Mouse (Mus musculus) hindbrain, embryonic 12.5 days (tissue): Measurements from ENCODE around the gene Olfr521. TPM values are rescaled to one million over a fixed set of nuclear protein-coding genes. Genes with fewer than 3 reads are reported as not detected.
"Not testable (repeated sequence)": the region's sequence is repeated elsewhere in the genome, so short reads cannot be mapped to it uniquely, and the experiment has no call there.

ENCODE experiments used
- ATAC-seq: fragments of 200-750 bp; cut with Nextera tagmentation; 2 replicates; pipeline ENCODE4 v1.8.0; 2017; ENCODE audit warnings: moderate TSS enrichment; ENCODE audit not compliant: low FRiP score
- H3K27ac ChIP-seq: fragments of 300-500 bp; sonication (generic); 2 replicates; pipeline ENCODE4 v1.5.1; 2016; ENCODE audit warnings: mild to moderate bottlenecking
- H3K27me3 ChIP-seq: fragments of 300-500 bp; sonication (generic); 2 replicates; pipeline ENCODE4 v1.6.1; 2016; ENCODE audit warnings: mild to moderate bottlenecking
- H3K36me3 ChIP-seq: fragments of 300-500 bp; sonication (generic); 2 replicates; pipeline ENCODE4 v1.6.1; 2016; ENCODE audit warnings: mild to moderate bottlenecking
- H3K4me1 ChIP-seq: fragments of 300-500 bp; sonication (generic); 2 replicates; pipeline ENCODE4 v1.6.1; 2016
- H3K4me2 ChIP-seq: fragments of 300-500 bp; sonication (generic); replicated peaks from 2 replicates; pipeline ENCODE4 v1.6.1; 2016; ENCODE audit warnings: mild to moderate bottlenecking
- H3K4me3 ChIP-seq: fragments of 300-500 bp; sonication (generic); 2 replicates; pipeline ENCODE4 v1.5.1; 2016; ENCODE audit warnings: mild to moderate bottlenecking
- H3K9ac ChIP-seq: fragments of 300-500 bp; sonication (generic); 2 replicates; pipeline ENCODE4 v1.6.1; 2016; ENCODE audit warnings: mild to moderate bottlenecking, moderate library complexity
- H3K9me3 ChIP-seq: fragments of 300-500 bp; sonication (generic); replicated peaks from 2 replicates; pipeline ENCODE4 v1.6.1; 2016; ENCODE audit warnings: mild to moderate bottlenecking
- WGBS: fragments of 180-500 bp; shearing (Covaris S2); methylation state at CpG from one replicate; pipeline ENCODE4 v1.1.7; 2016; 5-methylcytosine and 5-hydroxymethylcytosine counted together
- polyA plus RNA-seq: library from polyadenylated mRNA; unstranded; fragments of >200 nt; fragmentation: Nextera tagmentation; extraction: Ambion mirVana; gene quantifications from 2 replicates; pipeline ENCODE4 v1.2.1, GENCODE M21; 2016

The Olfr521 gene
- polyA plus RNA-seq, 1 experiment from 2014 or later, result not detected

GRCm38 (mm10) chr7:99790816-99791215 is 27.5 kb downstream of the Olfr521 start:
- Histone ChIP-seq H3K9ac (no peak overlapping the region), H3K4me3 (no peak overlapping the region), H3K27me3 (no peaks in the 10 kb centered on the region; the same call in 1 of the 2 replicates), H3K27ac (peak overlapping the region; percentile 70), H3K4me2 (no peak overlapping the region), H3K4me1 (peaks cover 32% of the 10 kb centered on the region), H3K36me3 (no peaks in the 10 kb centered on the region), H3K9me3 (no peaks in the 10 kb centered on the region)
- ATAC-seq, result peak; percentile 57
- WGBS, result 55% methylated on average over 10 of the region's 10 CpGs

- 52% methylated on average over 2 of the region's 2 CpGs for WGBS
- Histone ChIP-seq H3K27ac (no peak overlapping the region), H3K36me3 (no peaks in the 10 kb centered on the region), H3K9me3 (no peaks in the 10 kb centered on the region), H3K27me3 (no peaks in the 10 kb centered on the region; the same call in 1 of the 2 replicates), H3K9ac (no peak overlapping the region), H3K4me1 (peaks cover 23% of the 10 kb centered on the region), H3K4me2 (no peak overlapping the region), H3K4me3 (no peak overlapping the region)
- ATAC-seq, result no peak
Observed at GRCm38 (mm10) chr7:99794096-99794495, 30.8 kb downstream of the Olfr521 start.

- Histone ChIP-seq H3K4me3 (peak overlapping the region; percentile 12; the same call in 1 of the 2 replicates), H3K4me1 (peaks cover 23% of the 10 kb centered on the region), H3K9ac (no peak overlapping the region), H3K9me3 (no peaks in the 10 kb centered on the region), H3K27me3 (no peaks in the 10 kb centered on the region; the same call in 1 of the 2 replicates), H3K27ac (peak overlapping the region; percentile 66), H3K4me2 (peak overlapping the region; percentile 45), H3K36me3 (no peaks in the 10 kb centered on the region)
- 12% methylated on average over 17 of the region's 17 CpGs for WGBS
- ATAC-seq, result peak; percentile 78
Observed at GRCm38 (mm10) chr7:99795192-99795981, 32.1 kb downstream of the Olfr521 start.

GRCm38 (mm10) chr7:99796471-99796870 is 33.2 kb downstream of the Olfr521 start:
- Histone ChIP-seq H3K27ac (peak overlapping the region; percentile 66), H3K9me3 (no peaks in the 10 kb centered on the region), H3K4me3 (no peak overlapping the region), H3K27me3 (no peaks in the 10 kb centered on the region; the same call in 1 of the 2 replicates), H3K4me1 (peaks cover 20% of the 10 kb centered on the region), H3K9ac (no peak overlapping the region), H3K36me3 (no peaks in the 10 kb centered on the region), H3K4me2 (no peak overlapping the region)
- WGBS, result 52% methylated on average over 3 of the region's 3 CpGs
- no peak for ATAC-seq

- Histone ChIP-seq H3K27ac (no peak overlapping the region), H3K4me2 (no peak overlapping the region), H3K9me3 (no peaks in the 10 kb centered on the region), H3K4me3 (no peak overlapping the region), H3K4me1 (peaks cover 20% of the 10 kb centered on the region), H3K27me3 (no peaks in the 10 kb centered on the region; the same call in 1 of the 2 replicates), H3K9ac (no peak overlapping the region), H3K36me3 (no peaks in the 10 kb centered on the region)
- ATAC-seq, result no peak
- WGBS, result 73% methylated on average over 3 of the region's 3 CpGs
Observed at GRCm38 (mm10) chr7:99797261-99797660, 34.0 kb downstream of the Olfr521 start.

GRCm38 (mm10) chr7:99797911-99798647 is 34.8 kb downstream of the Olfr521 start:
- Histone ChIP-seq H3K36me3 (no peaks in the 10 kb centered on the region), H3K27me3 (no peaks in the 10 kb centered on the region; the same call in 1 of the 2 replicates), H3K27ac (no peak overlapping the region), H3K9ac (no peak overlapping the region), H3K4me2 (no peak overlapping the region), H3K9me3 (no peaks in the 10 kb centered on the region), H3K4me1 (peaks cover 20% of the 10 kb centered on the region), H3K4me3 (no peak overlapping the region)
- 39% methylated on average over 6 of the region's 6 CpGs for whole genome bisulfite sequencing
- no peak for ATAC-seq

GRCm38 (mm10) chr7:99799118-99799517 is 35.8 kb downstream of the Olfr521 start:
- ATAC-seq, result no peak
- H3K9ac ChIP-seq, result no peak overlapping the region
- 79% methylated on average over 7 of the region's 7 CpGs for WGBS

GRCm38 (mm10) chr7:99803535-99803934 is 40.2 kb downstream of the Olfr521 start:
- WGBS, result 73% methylated on average over 8 of the region's 8 CpGs
- Histone ChIP-seq H3K27ac (no peak overlapping the region), H3K36me3 (no peaks in the 10 kb centered on the region), H3K27me3 (no peaks in the 10 kb centered on the region), H3K4me2 (no peak overlapping the region), H3K4me3 (no peak overlapping the region), H3K9me3 (no peaks in the 10 kb centered on the region), H3K4me1 (no peaks in the 10 kb centered on the region), H3K9ac (no peak overlapping the region)
- ATAC-seq, result no peak

More at GRCm38 (mm10) chr7:99799118-99799517, 35.8 kb downstream of the Olfr521 start:
- H3K27me3 ChIP-seq, result no peaks in the 10 kb centered on the region; the same call in 1 of the 2 replicates
- no peak overlapping the region for H3K4me2 ChIP-seq
- H3K27ac ChIP-seq, result no peak overlapping the region
- H3K36me3 ChIP-seq, result no peaks in the 10 kb centered on the region
- no peak overlapping the region for H3K4me3 ChIP-seq
- no peaks in the 10 kb centered on the region for H3K9me3 ChIP-seq
- peaks cover 20% of the 10 kb centered on the region for H3K4me1 ChIP-seq

GRCm38 (mm10) chr7:99804033-99804432 is 40.7 kb downstream of the Olfr521 start:
- 78% methylated on average over 3 of the region's 3 CpGs for WGBS
- H3K4me1 ChIP-seq, H3K27ac ChIP-seq, H3K9me3 ChIP-seq, H3K4me2 ChIP-seq, H3K4me3 ChIP-seq, H3K36me3 ChIP-seq, ATAC-seq, H3K9ac ChIP-seq, H3K27me3 ChIP-seq: not testable (repeated sequence)

- H3K36me3 ChIP-seq, result no peaks in the 10 kb centered on the region
- no peak overlapping the region for H3K27ac ChIP-seq
- 82% methylated on average over 1 of the region's 1 CpGs for WGBS
- H3K27me3 ChIP-seq, result no peaks in the 10 kb centered on the region
- H3K9me3 ChIP-seq, result no peaks in the 10 kb centered on the region
- no peaks in the 10 kb centered on the region for H3K4me1 ChIP-seq
- no peak for ATAC-seq
- no peak overlapping the region for H3K4me3 ChIP-seq
- H3K9ac ChIP-seq, result no peak overlapping the region
- H3K4me2 ChIP-seq, result no peak overlapping the region
Observed at GRCm38 (mm10) chr7:99805340-99805739, 42.0 kb downstream of the Olfr521 start.

GRCm38 (mm10) chr7:99807043-99807442 is 43.7 kb downstream of the Olfr521 start:
- not testable (repeated sequence) for H3K27me3 ChIP-seq, H3K27ac ChIP-seq, ATAC-seq, H3K4me3 ChIP-seq, H3K4me2 ChIP-seq, H3K9ac ChIP-seq, H3K36me3 ChIP-seq, H3K4me1 ChIP-seq, H3K9me3 ChIP-seq
- WGBS, result 87% methylated on average over 7 of the region's 7 CpGs

- Histone ChIP-seq H3K27ac (no peak overlapping the region), H3K9ac (no peak overlapping the region), H3K4me3 (no peak overlapping the region), H3K4me1 (no peaks in the 10 kb centered on the region), H3K36me3 (peaks cover 5% of the 10 kb centered on the region; the same call in 1 of the 2 replicates), H3K9me3 (no peaks in the 10 kb centered on the region), H3K4me2 (no peak overlapping the region), H3K27me3 (no peaks in the 10 kb centered on the region)
- 100% methylated on average over 2 of the region's 2 CpGs for WGBS
- ATAC-seq, result no peak
Observed at GRCm38 (mm10) chr7:99810814-99811213, 47.5 kb downstream of the Olfr521 start.
